Mouse (Mus musculus) embryo, embryonic 10.5 days (tissue): Measurements from ENCODE around the gene Galntl6.
"Not testable (repeated sequence)": the region's sequence is repeated elsewhere in the genome, so short reads cannot be mapped to it uniquely, and the experiment has no call there.

Source experiments
- DNase-seq: peaks from one replicate; pipeline ENCODE4 v3.0.0-alpha.2; 2015; ENCODE audit warnings: low spot score

Gene Galntl6

DNA sequence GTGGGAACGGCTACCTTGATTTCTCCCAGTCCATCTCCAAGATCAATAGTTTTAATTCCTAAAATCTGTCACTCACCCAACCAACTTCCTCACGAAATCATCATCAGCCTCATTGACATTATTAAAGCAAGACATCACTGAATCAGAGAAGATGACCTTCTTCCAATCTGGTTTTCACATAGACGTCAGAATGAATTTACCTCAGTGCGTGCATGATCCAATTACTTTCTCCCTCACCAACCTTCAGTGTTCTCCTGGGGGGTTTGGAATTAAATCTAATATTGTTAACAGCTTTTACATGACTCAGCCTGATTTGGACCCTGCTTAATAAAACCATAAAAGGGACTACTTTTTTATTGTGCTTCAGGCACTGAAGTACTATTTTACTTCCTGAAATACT is 307.7 kb downstream of the Galntl6 start:
- no peak for DNase-seq

DNA sequence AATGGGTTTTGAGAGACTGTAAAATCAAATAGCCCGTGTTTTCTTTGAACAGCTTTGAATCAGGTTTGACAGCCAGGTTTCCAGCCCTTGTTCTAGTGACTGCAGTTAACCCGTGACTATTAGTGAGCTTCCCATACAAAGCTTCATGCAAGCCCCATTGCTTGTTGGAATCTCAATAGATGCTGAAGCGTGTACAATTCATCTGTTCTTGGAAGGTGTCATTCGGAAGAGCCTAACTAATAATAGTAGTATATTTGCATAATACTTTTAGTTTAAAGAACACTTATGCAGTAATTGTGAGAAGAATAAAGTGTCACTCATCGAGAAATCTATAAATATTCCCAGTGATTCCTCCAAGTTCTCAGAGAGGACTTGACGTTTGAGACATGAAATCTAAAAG is 314.6 kb downstream of the Galntl6 start:
- no peak for DNase-seq

DNA sequence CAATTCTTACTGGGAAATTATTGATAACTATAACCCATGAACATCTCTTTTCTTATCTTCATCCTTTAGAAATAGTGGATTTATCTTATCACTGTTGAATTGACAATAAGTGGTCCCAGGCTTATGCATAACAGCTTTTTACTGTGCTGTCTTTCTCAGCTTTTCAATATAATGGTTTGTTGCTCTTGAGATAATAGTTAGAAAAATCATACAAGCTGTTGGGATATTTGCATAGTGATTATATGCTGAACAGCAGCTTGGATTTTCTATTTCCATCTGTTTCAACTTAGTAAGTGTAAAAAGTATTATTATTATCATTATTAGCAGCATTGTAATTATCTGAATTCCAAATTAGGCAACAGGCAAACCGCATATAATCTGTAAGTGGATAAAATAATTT is 337.1 kb downstream of the Galntl6 start:
- DNase-seq: no peak

DNA sequence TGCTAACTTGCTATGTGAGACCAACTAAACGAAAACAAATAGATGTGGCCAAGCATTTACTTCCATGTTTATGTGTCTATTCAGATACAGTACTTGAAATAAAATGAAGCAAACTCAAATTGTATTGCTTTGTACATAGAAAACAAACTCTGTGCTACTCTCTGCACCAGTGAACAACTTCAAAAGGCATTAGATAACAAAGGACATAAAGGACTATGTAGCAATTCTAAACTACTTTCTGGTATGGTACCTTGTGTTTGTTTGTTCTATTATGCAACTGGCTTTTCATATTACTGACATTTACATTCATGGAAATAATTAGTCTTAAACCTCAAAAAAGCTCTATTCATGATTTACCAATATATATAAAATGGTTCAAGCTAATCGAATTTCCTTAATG is 344.4 kb downstream of the Galntl6 start:
- no peak for DNase-seq

DNA sequence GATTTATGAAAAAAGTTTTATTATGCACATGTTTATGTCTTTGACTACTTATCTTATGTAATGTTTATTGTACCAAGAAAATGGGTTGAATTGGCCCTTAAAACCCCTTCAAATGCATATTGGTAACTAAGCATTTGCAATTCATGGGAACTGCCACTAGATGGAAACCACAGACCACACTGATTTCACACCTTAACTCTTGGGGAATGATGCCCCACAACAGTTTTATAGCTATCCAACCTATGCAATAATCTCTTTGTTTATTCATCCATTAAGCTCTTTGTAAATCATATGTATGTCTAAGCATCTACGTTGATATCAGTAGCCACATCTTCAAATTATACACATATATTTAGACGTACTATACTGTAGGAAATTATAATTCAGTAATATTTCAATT is 346.3 kb downstream of the Galntl6 start:
- peak; percentile 75 for DNase-seq

DNA sequence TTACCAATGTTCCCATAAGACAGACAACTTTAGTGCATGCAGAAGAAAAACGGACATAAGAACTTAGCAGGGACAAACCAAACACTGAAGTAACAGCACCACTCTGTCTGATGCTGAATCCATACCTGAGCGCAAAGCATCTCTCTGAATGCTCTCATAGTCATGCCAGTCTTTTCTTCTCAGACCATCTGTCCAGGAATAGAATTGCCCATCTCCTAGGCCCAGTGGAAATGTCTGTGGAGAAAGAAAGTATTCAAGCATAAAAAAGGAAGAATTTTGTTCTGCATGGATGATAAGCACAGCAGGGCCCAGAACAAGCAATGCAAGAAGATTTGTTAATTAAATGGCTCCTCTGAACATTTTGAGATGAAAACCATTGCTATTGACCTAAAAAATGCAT is 376.7 kb downstream of the Galntl6 start:
- DNase-seq: no peak

DNA sequence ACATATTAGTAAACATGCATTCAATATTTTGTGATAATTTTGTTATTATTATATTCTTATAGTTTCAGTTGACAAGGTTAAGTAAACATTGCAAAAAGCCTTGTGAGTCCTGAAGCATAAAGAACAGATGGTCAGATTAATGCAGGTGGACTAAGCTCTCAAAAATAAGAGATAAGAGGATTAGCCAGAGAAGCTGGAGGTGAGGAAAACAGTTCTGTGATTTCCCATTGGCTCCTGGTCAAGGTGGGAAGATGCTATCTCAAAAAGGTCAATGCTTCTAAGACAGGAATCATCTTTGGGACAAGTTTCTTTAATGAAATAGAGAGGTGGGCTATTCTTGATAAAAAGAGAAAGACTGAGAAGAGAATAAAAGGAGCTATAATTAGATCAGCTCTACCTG is 377.8 kb downstream of the Galntl6 start:
- no peak for DNase-seq

DNA sequence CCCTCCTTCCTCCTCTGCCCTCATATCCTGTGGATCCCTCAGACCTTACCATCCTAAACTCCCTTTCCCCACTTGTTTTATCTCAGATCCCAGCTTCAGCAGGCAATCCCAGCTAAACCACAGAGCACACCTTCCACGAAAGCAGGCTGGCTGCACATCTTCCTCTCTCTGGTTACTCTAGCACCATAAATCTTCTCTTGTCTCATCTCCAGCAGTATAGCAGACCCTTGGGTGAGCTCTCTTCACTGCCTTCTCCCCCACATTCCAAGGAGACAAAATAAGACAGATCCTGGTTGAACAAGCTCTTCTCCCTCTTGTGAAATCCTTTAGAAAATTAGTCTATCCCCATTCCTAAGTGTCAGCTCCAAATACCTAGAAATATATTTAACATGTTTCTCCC is 389.0 kb downstream of the Galntl6 start:
- no peak for DNase-seq

DNA sequence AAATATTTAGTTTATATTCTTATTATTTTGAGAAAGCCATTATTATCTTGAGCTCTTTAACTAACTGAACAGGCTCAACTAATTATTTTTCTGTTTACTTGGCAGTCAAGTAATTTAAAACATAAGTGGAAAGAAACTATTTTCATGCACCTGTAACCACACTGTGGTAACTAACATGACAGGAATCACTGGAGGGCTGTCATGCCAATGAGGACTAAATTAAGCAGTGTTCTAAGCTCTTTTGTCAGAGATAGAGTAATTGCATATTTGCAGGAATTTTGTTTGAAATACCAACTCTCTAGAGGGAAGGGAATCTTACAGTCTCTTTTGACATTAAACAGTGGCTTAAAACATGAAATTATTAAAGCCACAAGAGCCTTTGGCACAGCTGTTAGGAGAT is 390.5 kb downstream of the Galntl6 start:
- DNase-seq: no peak

DNA sequence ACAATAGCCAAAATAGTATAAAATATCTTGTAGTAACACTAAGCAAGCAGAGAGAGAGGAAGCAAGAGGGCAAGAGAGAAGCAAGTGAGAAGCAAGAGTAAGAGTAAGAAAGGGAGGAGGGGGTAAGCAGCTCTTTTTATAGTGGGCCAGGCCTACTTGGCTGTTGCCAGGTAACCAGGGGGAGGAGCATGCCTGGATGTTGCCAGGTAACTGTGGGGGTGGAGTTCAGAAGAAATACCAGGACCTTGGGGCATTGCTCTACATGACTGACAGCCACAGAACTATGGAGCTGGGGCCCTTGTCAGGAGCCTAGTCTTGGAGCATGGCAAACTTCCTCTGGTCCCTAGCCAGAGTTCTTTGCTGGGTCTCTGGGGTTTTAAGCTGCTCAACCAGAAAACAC is 401.9 kb downstream of the Galntl6 start:
- no peak for DNase-seq

DNA sequence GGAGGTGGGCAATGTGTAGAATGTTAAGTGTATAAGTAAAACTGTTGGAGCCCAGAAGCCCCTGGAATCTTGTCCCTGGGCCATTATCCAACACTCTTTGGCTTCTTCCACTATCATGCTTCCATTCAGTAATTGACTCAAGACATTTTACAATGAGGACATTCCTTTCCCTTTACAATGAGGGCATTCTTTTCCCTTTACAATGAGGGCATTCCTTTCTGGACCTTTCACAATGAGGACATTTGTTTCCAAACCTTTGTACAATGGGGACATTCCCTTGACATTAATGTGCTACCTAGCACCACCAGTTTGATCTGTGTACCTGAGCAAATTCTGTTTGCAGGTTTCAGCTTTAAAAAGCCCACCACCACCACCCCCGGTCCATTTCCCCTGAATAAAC is 403.4 kb downstream of the Galntl6 start:
- no peak for DNase-seq

DNA sequence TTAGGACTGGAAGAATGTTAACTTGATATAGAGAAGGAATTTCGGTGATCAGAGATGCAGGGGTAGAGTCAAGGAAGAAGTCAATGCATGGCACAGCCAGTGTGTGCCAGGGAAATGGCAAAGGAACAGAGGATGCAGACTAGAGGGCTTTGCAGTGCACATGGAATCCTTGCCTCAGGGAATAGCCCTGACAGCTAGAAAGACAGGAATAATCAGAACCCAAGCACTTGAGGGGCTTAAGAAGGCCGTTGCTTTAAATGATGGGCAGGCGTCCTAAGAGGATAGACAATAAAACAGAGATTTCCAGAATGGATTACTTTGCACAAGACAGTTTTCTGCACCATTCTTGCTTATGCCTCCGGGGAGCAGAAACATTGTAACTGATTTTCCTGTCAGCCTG is 425.3 kb downstream of the Galntl6 start:
- no peak for DNase-seq

DNA sequence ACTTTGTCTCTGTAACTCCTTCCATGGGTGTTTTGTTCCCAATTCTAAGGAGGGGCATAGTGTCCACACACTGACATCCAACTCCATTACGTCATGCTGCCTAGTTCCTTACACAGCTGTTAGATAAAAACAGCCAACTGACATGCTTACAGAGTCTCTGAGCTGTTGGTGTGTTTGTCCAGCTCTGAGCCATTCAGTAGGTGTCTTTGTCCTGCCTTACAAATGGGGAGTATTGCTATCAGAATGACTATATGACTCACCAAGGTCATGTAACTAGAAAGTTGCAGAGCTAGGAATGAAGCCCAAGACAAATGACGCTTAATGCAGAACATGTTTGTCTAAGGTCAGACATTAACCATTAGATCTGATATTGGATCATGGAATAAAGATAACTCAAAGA is 449.1 kb downstream of the Galntl6 start:
- not testable (repeated sequence) for DNase-seq

DNA sequence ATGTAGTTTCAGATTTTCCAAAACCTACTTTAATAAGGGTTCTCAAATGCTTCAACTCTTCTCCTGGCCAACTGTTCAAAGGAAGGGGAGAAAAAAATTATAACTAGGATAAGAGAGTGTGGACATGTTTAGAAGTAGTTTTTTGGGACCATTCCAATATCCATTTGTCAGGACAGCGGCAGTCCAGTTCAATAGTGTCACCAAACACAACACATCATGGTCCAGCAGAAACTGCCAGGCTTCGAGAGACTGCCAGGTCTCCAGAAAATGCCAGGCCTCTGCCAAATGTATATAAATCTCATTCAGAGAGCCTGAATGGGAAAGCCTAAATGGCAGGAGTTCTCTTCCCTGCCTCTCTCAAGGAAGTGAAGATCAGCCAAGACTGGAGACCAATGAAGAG is 469.7 kb downstream of the Galntl6 start:
- DNase-seq: no peak

DNA sequence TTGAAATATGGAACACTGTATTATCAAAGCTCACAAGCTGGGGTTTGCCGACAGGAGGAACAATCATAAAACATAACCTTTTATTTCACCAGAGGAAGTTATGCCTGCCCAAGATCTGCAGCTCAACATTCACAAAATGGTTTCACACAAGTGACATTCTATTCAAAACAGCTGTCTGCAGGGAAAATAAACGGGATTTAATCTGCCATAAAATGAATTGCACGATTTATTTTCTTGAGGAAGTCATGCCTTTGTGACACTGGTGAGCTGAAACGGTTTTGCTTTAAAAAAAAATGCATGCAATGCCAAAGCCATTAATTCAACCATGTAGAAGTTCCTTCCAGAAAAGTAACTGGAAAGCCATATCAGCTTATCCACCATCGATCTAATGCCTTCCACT is 494.0 kb downstream of the Galntl6 start:
- DNase-seq: peak; percentile 3

DNA sequence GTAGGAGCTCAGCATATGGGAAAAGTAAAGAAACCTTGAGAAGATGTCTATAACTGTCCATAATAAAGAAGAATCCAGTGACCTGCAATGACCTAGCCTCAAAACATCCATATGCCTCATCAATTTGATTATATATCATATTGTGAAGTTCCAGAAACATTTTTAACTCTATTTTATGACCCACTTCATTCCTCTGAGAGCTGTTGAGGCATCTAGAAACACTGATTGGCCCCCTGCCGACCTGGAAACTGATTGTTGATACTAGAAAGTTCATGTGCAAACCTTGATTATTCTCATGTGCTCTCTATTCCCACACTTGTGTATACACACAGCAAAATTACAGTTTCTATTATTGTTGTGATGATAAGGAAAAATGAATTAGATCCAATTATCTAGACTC is 494.9 kb downstream of the Galntl6 start:
- DNase-seq: no peak

DNA sequence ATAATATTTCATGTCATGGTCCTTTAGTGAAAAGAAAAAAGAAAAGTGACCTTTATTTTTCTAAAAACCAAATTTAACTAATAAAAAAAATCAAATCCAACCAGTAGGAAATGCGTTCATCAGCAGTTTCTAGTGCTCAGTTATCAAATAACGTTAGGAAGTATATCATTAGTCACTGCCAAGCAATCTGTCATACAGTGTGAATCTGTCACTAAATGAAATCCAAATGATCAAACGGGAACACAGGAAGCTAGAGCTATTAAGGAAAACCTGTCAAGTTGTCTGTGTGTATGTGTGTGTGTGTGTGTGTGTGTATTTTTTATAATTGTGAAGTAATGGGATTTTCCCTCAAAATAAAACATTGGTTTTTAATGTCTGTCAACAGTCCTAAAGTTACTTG is 515.9 kb downstream of the Galntl6 start:
- peak; percentile 10 for DNase-seq

DNA sequence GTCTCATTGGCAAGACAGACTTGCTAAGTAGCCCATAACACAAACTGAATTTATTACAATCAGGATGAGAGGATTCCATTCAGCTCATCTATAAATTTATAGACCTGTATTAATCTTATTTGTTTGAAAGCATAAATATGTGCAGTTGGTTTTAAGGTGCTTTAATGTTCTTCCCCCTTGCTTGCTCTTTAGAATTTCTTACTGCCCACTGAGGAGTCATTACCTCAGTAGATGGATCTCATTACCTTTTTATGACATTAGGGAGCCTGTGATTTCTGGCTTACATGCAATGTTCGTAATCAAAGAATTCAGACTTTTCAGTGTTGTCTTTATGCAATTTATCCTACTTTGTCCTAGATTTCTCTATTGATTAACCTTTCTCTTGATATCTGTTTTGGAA is 516.6 kb downstream of the Galntl6 start:
- no peak for DNase-seq

DNA sequence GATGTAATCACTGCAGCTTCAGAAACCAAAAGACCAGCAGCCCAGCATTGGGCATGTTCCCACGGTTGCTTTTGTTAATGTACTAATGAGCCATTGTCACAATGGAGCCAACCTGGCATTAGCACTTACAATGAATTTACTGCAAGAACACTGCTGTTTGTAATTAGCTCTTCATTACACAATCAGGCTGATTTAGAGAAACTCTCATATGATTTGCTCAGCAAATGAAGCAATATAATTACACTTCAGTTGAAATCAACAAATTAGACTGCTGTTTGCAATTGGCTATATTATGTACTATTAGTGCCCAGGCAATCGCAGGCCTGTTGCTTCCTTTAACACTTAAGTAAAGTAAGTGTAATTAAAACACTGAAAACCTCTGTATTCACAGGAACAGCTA is 540.1 kb downstream of the Galntl6 start:
- no peak for DNase-seq

DNA sequence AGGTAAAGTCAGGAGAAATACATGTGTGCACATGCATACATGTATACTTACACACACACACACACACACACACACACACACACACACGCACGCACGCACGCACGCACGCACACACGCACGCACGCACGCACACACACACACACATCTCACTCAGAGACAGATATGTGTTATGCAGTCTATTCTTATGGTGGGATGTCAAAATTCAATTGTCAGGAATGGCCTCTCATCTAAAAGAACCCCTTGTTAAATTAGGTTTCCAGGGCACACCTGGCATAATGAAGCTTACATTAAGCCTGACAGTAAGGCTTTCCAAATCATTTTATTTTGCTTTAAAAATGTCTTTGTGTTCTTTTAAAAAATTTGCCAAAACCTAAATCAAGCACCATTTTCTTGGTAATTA is 540.5 kb downstream of the Galntl6 start:
- no peak for DNase-seq

DNA sequence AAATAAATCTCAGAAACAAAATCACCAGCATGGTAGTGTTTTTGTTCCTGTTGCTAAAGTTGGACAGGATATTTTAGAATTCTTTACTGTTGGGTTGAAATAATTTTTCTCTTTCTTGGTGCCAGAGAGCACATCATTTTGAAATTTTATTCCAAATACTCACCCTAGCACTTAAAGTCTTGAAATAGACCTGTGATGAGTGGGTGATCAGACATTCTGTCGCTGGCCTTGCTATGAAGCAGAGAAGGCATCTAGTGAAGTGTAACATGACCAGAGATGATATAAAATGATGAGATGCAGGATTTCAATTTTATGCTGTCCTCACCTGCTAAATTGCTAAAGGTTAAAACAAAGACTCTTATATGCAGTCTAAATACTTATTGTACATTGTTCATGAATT is 581.3 kb downstream of the Galntl6 start:
- DNase-seq: no peak

DNA sequence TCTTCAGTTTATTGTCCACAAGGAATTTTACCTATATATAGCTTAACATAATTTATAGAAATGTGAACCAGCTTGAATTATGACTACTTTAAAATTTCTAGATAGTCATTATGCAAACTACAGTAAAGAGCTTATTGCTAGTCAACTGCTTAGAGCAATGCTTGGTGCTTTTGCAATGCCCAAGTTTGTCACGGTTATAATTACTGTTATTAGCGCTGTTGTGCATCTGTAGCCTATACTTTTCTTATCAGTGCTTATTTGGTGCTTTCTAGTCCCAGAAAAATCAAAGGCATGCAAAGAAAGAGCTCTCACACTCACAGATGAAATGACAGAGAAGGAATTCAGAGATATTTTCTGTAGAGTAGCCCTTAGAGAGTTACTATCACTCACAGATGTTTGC is 599.0 kb downstream of the Galntl6 start:
- no peak for DNase-seq

DNA sequence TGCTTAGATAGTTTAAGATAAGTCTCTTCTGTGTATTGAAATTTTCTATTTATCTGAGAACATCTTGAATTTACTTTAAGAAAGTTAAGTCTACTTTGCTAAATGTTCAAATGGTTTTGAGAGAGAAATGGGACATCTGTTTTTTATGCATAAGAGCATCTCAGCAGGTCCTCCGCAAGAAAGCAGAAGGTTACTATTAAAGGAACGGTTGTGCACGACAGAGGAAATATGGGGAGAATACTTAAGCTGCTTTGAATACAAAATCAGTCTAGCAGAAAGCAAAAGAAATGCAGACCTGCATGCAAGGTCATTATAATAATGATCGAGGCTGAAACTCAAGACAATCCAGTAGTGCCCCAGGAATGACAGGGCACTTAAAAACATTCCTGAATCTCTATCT is 621.0 kb downstream of the Galntl6 start:
- DNase-seq: no peak

DNA sequence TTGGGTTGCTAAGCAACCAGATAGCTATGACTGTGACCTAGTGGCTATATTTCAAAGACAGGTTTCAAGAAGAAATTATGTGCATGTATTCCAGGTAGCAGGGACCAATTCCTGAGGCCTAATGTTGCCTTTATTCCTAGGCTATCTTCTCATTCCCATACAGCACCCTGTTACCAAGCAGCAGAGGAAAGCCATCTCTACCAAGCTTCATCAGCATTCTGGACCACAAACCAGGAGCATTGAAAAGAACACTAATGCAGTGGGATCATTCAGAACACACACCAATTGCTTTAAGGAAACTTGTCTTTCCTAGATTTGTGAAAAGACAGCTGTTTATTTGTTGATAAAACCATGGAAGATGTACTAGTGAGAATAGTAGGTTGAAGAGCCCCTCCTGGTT is 622.4 kb downstream of the Galntl6 start:
- DNase-seq: no peak

DNA sequence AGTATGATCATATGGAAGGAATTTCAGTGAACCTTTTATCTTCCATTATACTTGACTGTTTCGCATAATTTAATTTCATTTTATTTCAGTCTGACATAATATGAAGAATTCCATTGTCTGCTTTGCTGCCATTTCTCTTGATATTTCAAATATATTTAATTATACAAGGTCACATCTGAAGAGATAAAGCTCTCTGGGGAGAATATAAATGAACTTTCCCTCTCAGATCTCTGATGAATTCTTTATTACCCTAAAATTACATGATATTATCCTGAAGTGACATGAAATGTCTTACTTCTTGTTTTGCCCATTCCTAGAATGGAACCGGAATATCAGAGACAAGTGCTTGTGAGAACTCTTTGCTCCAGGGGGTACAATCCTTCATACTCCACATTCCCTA is 647.0 kb downstream of the Galntl6 start:
- DNase-seq: no peak
